Mouse (Mus musculus) left cerebral cortex, adult 18-20 months (tissue): ENCODE measurements at regions not wholly inside any gene's neighbourhood (a gene's known extent, or its start where the extent isn't known, plus 50 kb on each side); places are given as distances from the start of the nearest gene placed in this dataset.
"Not testable (repeated sequence)": the region's sequence is repeated elsewhere in the genome, so short reads cannot be mapped to it uniquely, and the experiment has no call there.

Experiments used
- DNase-seq, 2 experiments: peaks; one replicate each; pipeline ENCODE4 v3.0.0; 2021 to 2022; ENCODE audit warnings: low spot score in 2 of 2, mixed read lengths in 1 of 2

DNA sequence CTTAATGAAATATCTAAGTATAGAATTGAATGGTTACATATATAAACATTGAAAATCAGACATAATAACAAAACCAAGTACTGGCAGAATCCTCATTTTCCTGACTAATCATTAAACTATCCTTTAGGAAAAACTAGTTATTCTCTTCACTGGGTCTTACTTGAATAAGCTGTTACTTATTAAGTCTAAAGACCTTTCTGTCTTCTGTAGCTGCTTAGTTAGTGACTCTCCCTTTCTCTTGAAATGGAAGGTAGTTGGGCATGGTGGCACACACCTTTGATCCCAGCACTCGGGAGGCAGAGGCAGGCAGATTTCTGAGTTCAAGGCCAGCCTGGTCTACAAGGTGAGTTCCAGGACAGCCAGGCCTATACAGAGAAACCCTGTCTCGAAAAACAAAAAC is 135.9 kb upstream of the Abcb5 start:
- not testable (repeated sequence) for DNase-seq

DNA sequence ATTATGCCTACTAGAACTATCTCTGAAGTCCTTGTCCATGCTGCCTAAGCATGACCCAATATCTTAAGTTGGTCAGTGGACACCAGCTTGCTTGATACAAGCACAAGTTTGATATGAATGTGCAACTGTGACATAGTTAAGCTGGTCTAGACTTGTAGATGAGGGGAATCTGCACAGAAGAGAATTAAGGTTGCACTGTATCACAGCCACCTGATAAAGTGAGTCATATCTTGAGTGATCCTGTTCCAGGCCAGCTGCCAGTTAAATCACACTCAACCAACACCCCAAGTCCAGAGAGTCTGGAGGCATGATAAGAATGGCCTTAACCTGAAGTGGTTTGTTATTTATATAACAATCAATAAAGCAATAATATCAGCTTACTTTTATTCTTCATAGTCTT is 133.5 kb upstream of the Abcb5 start:
- DNase-seq, result no peak

DNA sequence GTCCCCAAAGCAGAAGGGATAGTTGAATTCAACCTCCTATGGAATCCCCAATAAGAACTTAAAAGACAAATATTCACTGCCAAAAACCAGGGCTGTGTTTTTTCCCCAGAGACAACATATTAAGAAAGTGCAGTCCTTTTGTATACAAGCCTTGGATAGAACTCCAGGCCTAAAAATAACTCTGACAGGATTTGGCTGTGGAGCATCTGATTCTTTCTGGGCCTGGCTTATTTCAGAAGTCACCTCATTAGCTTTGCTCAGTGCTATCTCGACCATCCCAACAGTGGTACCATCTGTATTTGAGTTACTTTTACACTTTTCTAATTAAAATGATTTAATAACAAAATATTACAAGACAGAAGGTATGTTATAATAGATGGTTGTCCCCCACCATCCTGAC is 131.6 kb upstream of the Abcb5 start:
- DNase-seq, result no peak

GRCm38 (mm10) chr12:119094314-119094713 is 128.1 kb upstream of the Abcb5 start:
- DNase-seq, result no peak

DNA sequence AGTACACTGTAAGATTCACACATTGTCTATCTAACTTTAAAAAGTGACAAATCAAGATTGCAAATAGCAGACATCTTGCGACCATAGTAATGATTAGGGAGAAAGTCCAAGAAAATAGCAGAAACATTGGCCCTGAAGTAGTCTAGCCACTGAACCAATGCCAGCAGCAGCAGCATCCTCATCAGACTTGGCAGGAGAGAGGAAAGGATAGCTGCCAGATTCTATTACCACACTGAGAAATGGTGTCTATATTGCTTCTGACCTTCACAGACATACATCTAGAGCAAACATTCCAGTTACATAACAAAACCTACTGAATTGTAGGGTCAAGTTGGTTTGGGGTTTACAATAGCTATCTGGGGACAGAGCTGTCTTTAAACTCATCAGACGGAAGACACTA is 127.2 kb upstream of the Abcb5 start:
- DNase-seq, result no peak

GRCm38 (mm10) chr12:119089292-119089691 is 123.1 kb upstream of the Abcb5 start:
- DNase-seq, result no peak

DNA sequence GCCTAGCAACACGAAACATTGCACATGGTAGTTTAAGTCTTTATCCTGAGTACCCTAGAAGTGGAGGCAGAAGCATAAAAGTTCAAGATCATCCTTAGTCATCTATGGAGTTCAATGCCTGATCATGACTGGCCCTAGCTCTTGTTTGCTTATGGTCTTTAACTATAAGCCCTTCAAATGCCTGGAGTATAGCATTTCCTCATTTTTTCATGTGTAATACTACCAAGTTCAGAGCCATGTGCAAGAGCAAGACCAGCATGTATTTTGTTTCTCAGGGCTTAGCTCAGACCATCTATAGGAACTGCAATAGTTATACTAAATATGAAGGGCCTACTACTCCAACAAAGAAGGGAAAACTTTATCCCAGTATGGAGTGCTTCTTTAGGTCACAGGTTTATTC is 122.4 kb upstream of the Abcb5 start:
- no peak for DNase-seq

DNA sequence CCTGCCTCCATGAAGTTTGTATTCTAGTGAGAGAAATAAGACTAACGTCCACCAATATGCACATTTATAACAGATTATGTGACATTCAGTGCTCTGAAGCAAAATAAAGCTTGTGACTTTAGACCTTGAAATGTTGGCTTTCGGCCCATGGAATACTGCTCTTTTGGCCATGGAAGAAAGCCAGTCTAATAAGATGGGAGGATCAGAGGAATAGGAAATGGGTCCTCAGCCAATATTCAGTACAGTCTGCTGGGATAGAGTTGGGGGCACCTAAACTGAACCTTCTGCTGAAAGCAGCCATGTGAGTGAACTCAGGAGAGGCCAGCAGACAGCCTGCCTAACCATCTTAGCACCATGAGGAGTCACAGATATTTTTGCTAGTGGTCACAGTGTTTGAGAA is 118.6 kb upstream of the Abcb5 start:
- DNase-seq, result no peak

DNA sequence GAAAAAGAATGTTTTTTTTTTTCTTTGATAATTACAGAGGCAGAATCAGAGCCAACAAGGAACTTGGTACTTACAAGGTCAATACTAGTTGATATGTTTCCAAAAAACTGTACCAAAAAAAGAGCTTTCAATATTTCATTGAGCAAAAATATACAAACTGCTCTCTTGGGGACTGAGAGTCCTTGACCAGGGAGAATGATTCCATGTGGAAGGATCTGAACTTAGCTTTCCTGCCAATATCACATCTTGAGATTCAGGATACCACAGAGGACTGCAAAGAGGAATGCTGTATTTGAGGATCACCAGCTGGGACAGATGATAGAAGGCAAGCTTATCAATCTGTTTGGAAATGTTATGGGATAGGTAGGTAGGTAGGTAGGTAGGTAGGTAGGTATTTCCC is 116.6 kb upstream of the Abcb5 start:
- no peak for DNase-seq

DNA sequence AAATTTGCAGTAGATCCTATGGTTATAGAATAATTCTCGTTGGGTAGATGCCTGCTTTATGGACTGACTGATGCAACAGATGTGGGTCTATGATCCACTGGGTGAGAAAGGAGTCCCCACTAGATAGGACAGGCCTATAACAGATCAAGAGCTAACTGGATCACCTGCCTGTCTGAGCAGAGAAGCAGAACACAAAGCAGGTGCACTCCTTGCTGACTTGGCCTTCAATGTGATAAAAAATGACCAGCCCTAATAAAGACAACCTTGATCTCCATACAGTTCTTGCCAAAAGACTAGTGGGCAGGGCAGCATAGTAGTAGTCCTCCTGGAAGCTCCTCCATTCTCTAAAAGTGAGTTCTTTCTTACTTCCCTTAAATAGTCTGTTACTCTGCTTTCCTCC is 109.6 kb upstream of the Abcb5 start:
- DNase-seq, result no peak

DNA sequence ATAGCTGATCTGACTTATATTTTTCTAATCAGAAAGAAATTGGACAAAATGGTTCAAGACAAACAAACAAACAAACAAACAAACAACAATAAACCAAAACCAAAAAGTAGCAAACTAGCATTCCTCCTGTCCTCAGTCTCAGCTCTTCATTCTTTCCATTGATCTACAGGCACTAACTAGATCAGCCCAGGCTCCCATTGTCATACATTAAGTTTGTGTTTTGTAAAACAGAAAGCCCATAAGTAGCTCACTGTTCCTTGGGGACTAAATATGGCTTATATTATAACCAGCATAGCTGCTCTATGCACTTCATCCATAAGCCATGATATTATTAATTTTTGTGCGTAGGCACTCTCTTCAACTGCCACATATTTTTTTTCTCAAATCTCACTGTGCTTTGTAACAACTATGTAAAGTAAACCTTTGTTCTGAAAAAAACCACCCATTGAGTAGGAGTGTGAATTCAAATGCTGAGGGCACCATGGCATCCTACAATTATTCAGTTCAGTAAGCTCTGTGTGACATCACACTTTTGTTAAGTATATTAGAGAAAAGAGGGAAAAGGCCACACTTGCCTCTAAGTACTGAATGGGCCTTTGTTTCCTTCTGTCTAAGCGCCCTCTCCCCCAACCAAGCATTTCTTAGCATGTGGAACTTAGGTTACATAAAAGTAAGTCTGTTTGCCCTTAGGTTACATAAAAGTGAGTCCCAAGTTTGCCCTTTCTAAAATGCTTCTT is 108.7 kb upstream of the Abcb5 start:
- DNase-seq, result no peak

DNA sequence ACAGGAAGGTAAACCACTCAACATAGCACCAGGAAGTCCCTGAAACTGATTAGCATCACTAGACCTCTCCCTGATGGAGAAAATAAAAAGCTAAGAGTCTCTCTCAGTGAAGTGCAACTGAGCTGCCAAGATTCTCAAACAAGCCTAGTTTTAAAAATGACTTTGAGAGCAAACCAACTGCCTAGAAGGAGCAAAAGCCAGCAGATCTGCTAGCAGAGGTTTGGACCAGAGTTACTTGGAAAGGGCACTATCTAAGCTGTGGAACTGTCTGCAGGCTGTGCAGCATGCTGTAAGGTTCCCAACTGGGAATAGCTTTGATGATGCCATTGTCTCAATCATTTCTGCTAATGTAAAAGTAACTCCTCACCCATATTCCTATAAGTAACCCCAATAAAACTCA is 107.9 kb upstream of the Abcb5 start:
- DNase-seq, result no peak

DNA sequence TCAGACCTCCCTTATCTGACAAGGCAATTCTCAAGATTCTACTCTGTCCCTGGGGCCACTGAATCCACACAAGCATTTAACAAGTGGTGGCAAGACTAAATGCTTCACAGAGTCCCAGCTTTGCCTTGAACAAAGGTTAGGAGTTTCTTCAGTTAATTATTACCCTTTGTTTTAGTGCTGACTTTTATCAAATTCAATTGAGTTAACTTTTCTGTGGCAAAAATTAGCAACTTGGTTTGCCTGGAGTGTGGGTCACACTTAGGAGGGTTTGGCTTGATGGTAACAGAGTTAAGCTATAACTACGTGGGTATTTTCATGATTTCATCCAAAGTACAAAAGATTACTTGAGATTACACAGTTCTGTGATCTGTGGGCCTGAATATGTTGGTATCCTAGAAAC is 104.7 kb upstream of the Abcb5 start:
- no peak for DNase-seq

- DNase-seq, result no peak
Observed at GRCm38 (mm10) chr12:119070446-119070845, 104.2 kb upstream of the Abcb5 start.

GRCm38 (mm10) chr12:119069747-119070146 is 103.5 kb upstream of the Abcb5 start:
- DNase-seq, result no peak

DNA sequence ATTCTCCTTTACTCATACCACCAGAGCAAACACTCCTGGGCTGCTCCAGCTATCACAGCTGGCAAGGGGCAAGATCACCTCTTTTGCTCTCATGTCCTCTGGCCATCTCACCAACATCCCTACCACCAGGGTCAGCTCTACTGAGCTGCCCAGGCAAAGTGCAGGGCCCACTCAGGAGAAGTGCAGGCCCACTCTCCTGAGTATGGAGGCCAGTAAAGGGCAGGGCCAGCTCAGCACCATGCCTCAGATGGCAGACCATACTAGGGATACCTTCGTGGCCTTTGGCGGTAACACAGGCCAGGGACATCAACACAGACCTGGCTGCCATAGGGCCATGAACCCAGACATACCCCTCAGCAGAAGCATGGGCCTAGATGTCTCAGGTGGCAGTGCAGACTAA is 101.9 kb upstream of the Abcb5 start:
- DNase-seq, result no peak

DNA sequence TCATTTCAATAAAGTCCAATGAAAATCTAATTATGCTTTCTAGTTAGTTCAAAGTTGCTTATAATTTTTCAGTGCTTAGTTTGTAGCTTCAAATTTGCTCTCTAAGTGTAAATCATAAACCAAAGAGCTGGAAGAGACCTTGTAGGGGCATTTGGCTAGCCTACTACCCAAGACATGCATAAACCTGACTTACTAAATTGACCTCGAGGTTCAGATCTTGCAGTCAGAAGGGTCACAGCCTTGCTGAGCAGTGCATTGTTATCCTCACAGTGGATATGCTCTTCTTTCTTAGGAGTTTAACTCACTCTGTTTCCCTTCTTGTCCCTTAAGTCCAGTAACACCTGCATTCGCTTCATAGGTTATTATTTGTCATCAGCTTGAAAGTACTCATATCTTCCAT is 96.7 kb upstream of the Abcb5 start:
- DNase-seq, result no peak

GRCm38 (mm10) chr12:119062490-119062889 is 96.3 kb upstream of the Abcb5 start:
- no peak for DNase-seq

DNA sequence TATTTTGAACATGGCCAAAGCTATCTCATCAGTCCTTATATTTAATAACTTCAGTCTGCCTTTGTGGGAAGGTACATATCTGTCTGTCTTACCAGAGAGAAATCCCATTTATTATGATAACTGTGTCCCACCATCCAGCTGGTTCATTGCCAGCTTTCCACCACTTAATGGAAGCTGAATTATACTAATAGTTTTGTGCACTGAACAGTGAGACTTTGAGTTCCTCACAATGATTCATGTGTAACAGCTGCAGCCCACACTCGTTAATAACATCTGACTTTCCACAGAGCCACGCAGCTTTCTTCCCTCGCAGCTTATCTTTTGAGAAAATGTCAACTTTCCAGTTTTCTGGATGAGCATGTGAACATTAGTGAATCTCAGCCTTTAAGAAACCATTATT is 88.3 kb upstream of the Abcb5 start:
- DNase-seq, result no peak

- no peak for DNase-seq
Observed at GRCm38 (mm10) chr12:119051692-119052379, 85.6 kb upstream of the Abcb5 start.

DNA sequence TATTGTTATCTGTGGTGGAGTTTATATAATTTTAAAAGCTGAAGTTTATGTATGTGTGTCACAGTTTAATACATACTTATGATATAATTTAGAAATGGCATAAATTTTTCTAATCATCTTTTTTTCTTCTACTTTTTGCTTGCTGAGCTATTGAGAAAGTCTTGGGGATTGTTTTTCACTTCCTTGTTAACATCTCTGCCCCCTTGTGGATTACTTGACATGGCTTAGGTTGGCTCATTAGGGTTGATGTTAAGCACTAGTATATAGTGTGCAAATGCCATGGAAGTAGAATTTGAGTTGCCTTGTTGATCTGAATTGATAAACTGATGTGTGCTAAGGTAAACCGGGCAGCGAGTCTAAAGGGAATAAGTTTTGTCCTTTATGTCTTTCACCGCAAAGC is 72.1 kb upstream of the Abcb5 start:
- DNase-seq, result no peak

DNA sequence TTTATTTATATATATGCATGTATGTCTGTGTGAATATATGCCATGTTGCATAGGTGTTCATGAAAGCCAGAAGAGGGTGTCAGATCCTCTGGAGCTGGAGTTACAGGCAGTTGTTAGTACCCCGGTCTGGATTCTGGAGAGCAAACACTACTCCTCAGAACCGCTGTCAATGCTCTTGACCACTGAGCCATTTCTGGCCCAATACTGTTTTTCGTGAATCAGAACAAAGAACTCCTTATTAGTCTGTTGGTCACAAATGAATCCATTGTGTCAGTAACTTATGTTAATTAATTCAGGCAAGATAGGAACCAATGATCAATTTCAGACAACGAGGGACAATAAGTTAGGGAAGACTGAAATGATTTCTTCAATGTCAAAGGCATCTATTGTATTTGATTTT is 68.6 kb upstream of the Abcb5 start:
- DNase-seq, result no peak

DNA sequence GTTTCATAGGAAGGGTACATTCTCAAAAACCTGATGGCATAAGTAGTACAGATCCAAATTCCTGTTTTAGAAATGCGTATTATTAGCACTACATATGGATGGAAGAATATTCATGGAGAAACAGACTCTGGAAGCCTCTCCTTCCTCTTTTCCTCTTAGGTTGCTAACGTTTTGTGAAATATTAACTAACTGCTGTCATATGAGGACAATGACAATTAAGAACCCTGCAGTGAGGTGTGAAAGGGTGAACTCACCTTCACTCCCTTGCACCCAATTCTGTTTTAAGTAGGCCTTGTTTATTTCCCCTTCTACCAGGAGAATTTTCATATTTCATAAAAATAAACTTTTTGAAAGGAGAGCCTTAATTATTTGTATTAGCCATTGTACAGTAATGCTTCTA is 62.5 kb upstream of the Abcb5 start:
- DNase-seq, result no peak
